Mouse (Mus musculus): ENCODE results near the gene Ets1.

Gene Ets1

DNA sequence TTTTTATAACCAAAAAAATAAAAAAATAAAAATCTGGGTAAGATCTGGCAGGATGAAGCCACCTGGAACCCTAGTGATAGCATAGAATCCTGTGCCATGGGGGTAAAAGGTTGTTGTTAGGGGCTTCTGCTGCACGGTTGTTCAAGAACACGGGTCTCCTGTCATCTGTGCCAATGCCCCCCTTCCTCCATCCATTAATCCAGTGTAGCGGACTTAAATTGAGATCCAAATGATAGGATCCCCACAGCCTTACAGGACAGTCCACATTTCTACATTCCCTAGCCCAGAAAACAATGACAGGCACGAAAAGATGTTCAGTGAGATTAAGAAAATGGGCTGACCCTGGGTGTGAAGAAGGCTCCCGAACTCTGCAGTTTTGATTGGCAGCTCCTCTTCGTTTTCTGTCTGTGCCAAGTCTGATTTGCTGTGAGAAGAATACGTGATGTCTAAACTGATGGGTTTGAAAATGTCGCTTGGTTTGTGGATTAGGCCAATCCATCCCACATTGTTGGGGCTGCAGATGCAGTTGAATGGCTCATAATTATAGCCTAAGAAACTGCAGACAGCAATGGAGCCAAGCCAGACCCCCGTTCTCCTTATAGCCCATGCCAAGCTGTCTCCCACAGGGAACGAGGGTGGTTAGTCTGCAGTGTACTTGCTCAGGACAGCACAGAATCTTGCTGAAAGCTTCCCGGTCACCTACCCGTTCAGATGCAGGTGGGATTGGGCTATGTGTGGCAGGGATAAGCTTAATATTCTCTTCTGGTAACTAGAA, 55.3 kb downstream of the Ets1 start:
- CTCF ChIA-PET: interaction anchor here (0.6 to 1.1 kb wide), 2 partner anchors 12 to 30 kb away, joined by 3 to 4 read pairs; no protein-coding TSS in a partner anchor

GRCm38 (mm10) chr9:32692944-32693343, 56.9 kb downstream of the Ets1 start:
- CTCF ChIA-PET: interaction anchor here (0.6 to 0.8 kb wide), 5 partner anchors 9 to 333 kb away, joined by 3 to 13 read pairs (median 6); no protein-coding TSS in a partner anchor

GRCm38 (mm10) chr9:32693411-32693810, 57.4 kb downstream of the Ets1 start:
- CTCF ChIA-PET: interaction anchor here (0.7 to 0.9 kb wide), 5 partner anchors 10 to 199 kb away, joined by 3 to 13 read pairs (median 6); no protein-coding TSS in a partner anchor

GRCm38 (mm10) chr9:32694111-32694824, 58.2 kb downstream of the Ets1 start:
- CTCF ChIA-PET: interaction anchor here (0.6 to 0.9 kb wide), 2 partner anchors 33 to 77 kb away, joined by 3 read pairs; no protein-coding TSS in a partner anchor

DNA sequence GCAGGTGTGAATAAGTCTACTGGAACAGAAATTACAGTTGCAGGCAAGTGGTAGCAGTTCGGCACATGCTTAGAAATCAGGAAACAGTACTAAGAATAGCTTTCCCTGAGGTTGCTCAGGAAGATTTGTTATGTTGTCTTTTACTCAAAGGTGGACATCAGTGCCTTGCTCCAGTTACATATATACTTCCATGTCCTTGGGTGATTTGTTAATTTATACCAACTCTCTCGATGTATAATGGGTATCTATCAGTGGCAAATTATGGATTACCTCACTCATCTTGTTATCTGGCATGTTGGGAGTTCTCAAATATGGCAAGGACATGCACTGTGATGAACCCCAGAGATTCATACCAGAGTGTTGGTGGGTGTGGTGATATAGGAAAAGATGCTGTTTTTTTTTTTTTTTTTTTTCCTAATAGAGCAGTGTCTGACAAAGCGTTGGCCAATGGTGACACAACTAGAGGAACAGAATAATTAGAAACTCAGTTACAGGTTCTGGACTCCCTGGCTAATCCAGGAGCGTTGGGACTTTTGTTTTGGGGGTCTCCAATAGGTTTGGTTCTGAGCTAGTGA, 59.0 kb downstream of the Ets1 start:
- CTCF ChIA-PET: interaction anchor here (0.6 to 2.1 kb wide), 4 partner anchors 9 to 77 kb away, joined by 3 to 31 read pairs (median 5); no protein-coding TSS in a partner anchor

DNA sequence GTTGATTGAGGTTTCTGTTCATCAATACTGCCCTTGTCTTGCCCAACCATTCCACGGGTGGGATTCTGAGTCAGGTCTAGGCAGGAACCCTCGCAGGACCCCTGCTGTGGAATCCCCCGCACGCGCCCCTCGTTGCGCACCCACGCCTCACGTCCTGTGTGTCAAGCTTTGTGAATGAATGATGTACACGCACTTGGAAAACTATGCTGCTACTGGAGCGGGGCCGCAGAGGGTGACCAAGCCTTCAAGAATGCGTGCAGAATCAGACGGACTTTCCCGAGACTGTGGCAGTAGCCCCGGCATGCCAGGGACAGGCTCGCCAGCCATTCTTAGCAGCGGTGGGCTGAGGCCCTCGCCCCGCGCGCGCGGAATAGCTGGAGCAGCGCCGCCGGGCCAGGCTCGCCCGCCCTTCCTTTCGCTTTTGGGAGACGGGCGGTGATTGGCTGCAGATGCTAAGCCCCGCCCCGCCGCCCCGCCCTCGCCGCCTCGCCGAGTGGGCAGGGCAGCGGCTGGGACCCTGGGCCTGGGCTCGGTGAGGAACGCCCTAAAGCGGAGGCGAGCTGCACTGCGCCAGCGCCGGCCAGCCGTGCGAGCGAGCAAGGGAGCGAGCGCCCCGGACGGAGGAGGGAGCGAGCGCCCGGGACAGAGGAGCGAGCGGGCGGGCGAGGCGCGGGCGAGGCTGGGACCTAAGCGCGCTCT, 59.6 kb downstream of the Ets1 start:
- CTCF ChIA-PET: interaction anchor here (0.7 to 2.1 kb wide), 7 partner anchors 10 to 47 kb away, joined by 3 to 31 read pairs (median 4); no protein-coding TSS in a partner anchor

DNA sequence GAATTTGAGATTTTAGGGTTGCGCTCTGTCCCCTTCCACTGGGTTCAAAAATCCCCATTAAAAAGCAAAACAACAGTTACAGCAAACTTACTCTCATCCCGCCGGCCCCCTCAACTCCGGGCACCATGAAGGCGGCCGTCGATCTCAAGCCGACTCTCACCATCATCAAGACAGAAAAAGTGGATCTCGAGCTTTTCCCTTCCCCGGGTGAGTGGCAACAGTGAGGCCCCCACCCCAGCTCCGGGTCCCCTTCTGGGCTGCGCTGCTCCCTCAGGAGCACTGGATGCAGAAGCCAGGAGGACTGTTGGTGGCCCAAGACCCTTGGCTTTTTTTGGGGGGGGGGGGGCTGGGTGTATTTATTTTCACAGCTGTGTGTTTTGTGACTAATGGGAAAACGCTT, 60.2 kb downstream of the Ets1 start:
- CTCF ChIA-PET: interaction anchor here (0.6 to 2.1 kb wide), 10 partner anchors 10 to 83 kb away, joined by 3 to 6 read pairs (median 4); no protein-coding TSS in a partner anchor

DNA sequence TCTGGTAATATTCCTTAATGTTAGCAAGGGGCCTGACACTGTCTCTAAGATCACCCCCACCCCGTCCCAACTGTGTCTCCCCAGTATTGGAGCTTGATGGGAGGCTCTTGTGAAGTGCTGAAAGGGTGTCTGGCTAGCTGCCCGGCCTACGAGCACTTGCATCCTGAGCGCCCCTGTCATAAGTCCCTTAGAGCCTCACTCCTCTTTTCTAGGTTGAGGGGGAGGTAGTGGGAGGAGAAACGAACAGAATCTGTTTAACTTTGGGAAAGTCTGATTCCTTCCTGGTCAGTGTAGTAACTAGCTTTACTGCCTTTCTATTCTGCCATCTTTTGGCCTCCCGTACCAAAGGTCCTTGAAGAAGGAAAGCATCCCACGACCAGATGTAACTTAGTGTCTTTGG, 60.7 kb downstream of the Ets1 start:
- CTCF ChIA-PET: interaction anchor here (0.6 to 2.1 kb wide), 9 partner anchors 10 to 84 kb away, joined by 3 to 6 read pairs (median 3); no protein-coding TSS in a partner anchor

- CTCF ChIA-PET: interaction anchor here (0.5 to 1.0 kb wide), 6 partner anchors 16 to 308 kb away, joined by 3 to 13 read pairs (median 3); no protein-coding TSS in a partner anchor
Observed at GRCm38 (mm10) chr9:32697291-32698110, 61.5 kb downstream of the Ets1 start.

DNA sequence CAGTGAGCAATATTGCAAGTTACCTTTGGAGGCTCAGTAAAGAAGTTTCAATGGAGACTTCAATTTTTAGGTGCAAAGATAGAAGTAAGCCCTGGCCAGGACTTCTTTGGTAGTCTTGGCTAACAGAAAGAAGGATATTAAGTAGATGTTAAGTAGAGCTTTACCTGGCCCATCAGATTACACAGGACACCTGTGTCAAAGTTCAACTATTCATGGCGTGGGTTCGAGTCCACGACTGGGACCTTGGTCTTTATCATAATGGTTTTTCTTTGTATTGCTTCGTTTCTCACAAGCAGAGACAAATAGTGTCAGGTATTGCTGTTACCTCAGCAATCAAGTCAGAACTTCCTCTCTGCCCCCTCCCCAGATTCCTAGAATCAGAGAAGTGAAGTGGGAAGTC, 62.7 kb downstream of the Ets1 start:
- CTCF ChIA-PET: interaction anchor here (0.9 kb wide), 1 partner anchor 109 kb away, joined by 12 read pairs; no protein-coding TSS in a partner anchor

DNA sequence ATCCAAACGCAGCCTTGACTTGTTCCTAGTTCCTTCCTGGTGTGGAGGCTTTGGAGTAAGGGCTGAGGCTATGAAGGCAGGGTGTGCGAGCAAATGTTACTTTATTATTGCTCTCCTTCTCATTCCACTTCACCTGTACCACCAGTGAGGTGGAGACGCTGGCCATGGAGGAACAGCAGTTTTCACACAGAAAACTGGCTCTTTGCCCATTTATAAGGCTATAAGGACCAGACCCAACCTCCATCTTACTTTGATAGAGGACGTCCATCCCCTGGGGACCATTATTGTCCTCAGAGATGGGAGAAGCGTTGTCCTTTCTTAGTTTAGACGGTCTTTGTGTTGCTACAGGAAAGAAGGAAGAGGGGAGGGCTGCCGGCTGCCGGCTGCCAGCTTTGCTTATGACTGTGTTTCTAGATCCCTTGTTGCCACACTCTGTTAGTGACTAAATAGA, 63.4 kb downstream of the Ets1 start:
- CTCF ChIA-PET: no interaction called here

- CTCF ChIA-PET: no interaction called here
Observed at GRCm38 (mm10) chr9:32700091-32700905, 64.3 kb downstream of the Ets1 start.

DNA sequence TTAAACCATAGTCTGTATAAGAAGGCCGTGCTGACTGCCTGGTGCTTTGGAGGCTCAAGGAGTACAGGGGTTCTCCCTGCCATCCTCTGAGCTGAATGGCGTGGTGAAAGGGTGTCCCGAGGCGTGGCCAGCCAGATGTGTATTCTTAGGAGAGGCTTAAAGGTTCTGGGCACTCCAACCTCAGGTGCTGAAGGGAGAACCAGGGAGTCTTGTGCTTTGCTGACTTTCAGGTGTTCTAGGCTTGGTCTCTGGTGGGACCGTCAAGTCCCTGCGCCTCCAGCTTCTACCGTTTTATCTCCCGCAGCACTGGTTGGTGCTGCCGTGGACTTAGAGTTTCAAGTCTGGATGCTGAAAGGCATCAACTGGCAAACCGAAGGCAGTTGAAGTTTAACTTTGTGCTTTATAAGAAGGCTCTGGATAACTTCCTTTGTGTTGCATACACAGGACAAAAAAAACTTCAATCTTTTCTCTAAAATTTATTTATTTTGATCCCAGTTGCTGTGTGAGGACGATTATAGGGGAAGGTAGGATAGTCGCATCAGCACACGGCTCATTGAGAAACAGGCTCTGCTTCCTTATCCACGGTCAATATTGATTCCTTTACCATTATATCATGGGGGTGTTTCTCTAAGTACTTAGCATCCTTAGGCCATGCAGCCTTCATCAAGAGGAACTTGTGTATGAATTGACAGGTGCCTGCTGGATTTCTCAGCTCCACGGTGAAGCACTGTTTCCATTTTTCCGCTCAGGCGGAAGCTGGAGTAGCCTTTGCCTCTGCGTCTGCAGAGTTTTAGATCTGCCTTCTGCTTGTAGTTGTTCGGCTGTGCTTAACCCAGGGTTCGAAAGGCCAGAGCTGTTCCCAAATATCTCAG, 65.3 kb downstream of the Ets1 start:
- CTCF ChIA-PET: no interaction called here

DNA sequence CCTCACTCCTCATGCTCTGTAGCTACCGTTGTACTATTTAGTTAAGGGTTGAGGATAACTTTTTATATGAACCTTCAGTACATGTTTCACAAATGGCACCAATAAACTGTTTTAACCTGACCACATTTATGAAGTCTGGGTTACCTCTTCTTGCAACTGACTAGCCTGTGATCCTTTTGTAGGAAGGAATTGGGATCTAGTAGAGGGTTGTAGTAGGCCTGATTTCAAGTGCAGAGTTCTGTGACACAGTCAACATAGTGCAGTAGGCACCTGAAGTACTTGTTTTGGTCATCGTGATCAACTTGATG, 65.9 kb downstream of the Ets1 start:
- CTCF ChIA-PET: no interaction called here

DNA sequence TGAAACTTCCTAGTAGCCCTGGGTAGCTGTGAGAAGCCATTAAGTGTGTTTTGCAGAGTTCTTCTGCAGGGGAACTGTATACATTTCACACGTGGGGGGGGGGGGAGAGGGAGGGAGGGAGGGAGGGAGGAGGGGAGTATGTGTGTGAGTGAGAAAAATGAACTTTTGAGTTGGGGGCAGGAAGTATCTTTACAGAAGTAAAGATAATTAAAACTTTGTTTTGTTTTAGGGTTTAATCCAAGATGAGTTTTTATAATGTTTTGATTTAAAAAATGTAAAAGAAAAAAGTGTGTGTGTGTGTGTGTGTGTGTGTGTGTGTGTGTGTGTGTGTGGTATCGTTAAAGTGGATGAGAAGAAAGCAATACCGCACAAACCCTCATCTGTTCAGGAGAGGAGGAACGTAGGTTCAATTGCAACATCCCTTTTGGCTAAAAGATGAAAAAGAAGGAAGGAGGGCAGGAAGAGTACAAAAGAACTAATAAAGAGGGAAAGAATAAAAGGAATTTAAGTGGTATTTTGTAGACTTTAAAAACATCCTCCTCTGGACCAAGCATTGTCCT, 66.9 kb downstream of the Ets1 start:
- CTCF ChIA-PET: interaction anchor here (0.6 kb wide), 2 partner anchors 19 to 208 kb away, joined by 4 to 5 read pairs; no protein-coding TSS in a partner anchor

DNA sequence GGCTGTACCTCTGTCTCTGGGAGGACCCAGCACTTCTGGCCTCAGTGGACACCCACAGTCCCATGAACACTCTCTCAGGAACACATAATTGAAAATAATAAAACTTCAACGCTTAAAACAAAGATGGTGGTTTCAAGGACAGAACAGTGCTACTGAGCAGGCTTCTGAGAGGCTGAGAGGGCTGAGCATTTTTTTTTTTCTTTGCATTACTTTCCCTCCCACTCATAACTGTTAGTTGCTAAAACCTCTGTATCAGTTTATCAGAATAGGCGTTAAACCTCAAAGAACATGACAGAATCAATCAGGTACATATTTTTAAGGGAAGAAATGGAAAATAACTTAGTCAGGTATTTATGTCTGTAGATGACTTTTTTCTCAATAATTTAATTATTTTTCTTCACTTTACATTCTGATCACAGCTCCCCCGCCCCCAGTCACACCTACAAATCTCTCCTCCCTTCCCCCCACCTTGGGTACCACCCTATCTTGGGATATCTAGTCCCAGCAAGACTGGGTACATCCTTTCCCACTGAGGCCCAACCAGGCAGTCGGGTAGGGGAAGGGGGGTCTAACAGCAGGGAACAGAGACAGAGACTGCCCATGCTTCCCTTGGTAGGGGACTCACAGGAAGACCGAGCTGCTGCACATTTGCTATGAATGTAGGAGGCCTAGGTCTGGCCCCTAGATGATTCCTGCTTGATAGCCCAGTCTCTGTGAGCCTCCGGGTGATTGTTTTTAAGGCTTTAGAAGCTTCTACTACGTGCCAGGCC, 68.1 kb downstream of the Ets1 start:
- CTCF ChIA-PET: interaction anchor here (0.7 kb wide), 1 partner anchor 42 kb away, joined by 3 read pairs; no protein-coding TSS in a partner anchor

- CTCF ChIA-PET: interaction anchor here (0.7 to 1.5 kb wide), 7 partner anchors 9 to 260 kb away, joined by 3 to 19 read pairs (median 3); no protein-coding TSS in a partner anchor
Observed at GRCm38 (mm10) chr9:32705827-32706478, 69.9 kb downstream of the Ets1 start.

All from spleen, embryonic (tissue).